Mouse (Mus musculus) embryonic facial prominence, embryonic 15.5 days (tissue): ENCODE measurements around the gene Sppl3. TPM values are rescaled to one million over a fixed set of nuclear protein-coding genes. Genes with fewer than 3 reads are reported as not detected.
"Not testable (repeated sequence)": the region's sequence is repeated elsewhere in the genome, so short reads cannot be mapped to it uniquely, and the experiment has no call there.

ENCODE experiments used
- ATAC-seq: fragments of 200-750 bp; cut with Nextera tagmentation; 2 replicates; pipeline ENCODE4 v1.8.0; 2017; ENCODE audit warnings: low read depth, moderate TSS enrichment; ENCODE audit not compliant: insufficient number of reproducible peaks, low FRiP score, low TSS enrichment
- H3K27ac ChIP-seq: fragments of 300-500 bp; sonication (generic); replicated peaks from 2 replicates; pipeline ENCODE4 v1.5.1; 2015; ENCODE audit warnings: mild to moderate bottlenecking, inconsistent platforms
- H3K27me3 ChIP-seq: fragments of 300-500 bp; sonication (generic); 2 replicates; pipeline ENCODE4 v1.6.1; 2015; ENCODE audit warnings: inconsistent platforms
- H3K36me3 ChIP-seq: fragments of 300-500 bp; sonication (generic); 2 replicates; pipeline ENCODE4 v1.6.1; 2015; ENCODE audit warnings: mild to moderate bottlenecking, inconsistent platforms
- H3K4me1 ChIP-seq: fragments of 300-500 bp; sonication (generic); 2 replicates; pipeline ENCODE4 v1.6.1; 2015; ENCODE audit warnings: inconsistent platforms
- H3K4me2 ChIP-seq: fragments of 300-500 bp; sonication (generic); replicated peaks from 2 replicates; pipeline ENCODE4 v1.6.1; 2015; ENCODE audit warnings: mild to moderate bottlenecking, inconsistent platforms
- H3K4me3 ChIP-seq: fragments of 300-500 bp; sonication (generic); replicated peaks from 2 replicates; pipeline ENCODE4 v1.5.1; 2015; ENCODE audit warnings: mild to moderate bottlenecking, inconsistent platforms
- H3K9ac ChIP-seq: fragments of 300-500 bp; sonication (generic); 2 replicates; pipeline ENCODE4 v1.6.1; 2015; ENCODE audit warnings: inconsistent platforms
- H3K9me3 ChIP-seq: fragments of 300-500 bp; sonication (generic); replicated peaks from 2 replicates; pipeline ENCODE4 v1.6.1; 2016; ENCODE audit warnings: inconsistent platforms
- WGBS: fragments of 180-500 bp; shearing (Covaris S2); methylation state at CpG from one replicate; pipeline ENCODE4 v1.1.7; 2015; 5-methylcytosine and 5-hydroxymethylcytosine counted together
- polyA plus RNA-seq: library from polyadenylated mRNA; unstranded; fragments of >200 nt; fragmentation: Nextera tagmentation; extraction: Ambion mirVana; gene quantifications from 2 replicates; pipeline ENCODE4 v1.2.1, GENCODE M21; 2015

The Sppl3 gene
- polyA plus RNA-seq, 1 experiment from 2014 or later: 20.9 TPM

DNA sequence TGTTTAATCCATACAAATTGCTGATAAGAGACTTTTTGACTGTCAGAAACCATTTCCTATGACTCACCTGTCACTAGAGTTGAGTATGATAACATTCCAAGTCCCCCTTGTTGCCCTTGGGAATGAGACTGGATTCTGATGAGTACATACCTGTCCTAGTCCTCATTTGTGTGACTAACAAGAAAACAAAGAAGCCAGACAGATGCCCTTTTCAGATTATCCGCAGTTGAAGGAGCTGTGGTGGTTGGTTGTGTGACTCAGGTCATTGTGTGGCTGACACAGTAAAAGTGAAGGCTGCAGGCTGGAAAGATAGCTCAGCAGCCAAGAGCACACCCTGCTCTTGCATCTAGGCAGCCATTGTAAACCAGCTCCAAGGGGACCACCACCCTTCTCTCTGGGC, 51.6 kb downstream of the Sppl3 start:
- no peak overlapping the region for H3K9ac ChIP-seq
- no peak for ATAC-seq
- H3K9me3 ChIP-seq: no peaks in the 10 kb centered on the region
- 59% methylated on average over 1 of the region's 1 CpGs for WGBS
- H3K27ac ChIP-seq: no peak overlapping the region
- H3K4me3 ChIP-seq: no peak overlapping the region
- H3K36me3 ChIP-seq: peaks cover 13% of the 10 kb centered on the region; the same call in 1 of the 2 replicates
- H3K4me1 ChIP-seq: 0 out of 2 replicates have a peak, but pooled peaks cover 3% of the 10 kb centered on the region
- H3K27me3 ChIP-seq: no peaks in the 10 kb centered on the region
- no peak overlapping the region for H3K4me2 ChIP-seq

DNA sequence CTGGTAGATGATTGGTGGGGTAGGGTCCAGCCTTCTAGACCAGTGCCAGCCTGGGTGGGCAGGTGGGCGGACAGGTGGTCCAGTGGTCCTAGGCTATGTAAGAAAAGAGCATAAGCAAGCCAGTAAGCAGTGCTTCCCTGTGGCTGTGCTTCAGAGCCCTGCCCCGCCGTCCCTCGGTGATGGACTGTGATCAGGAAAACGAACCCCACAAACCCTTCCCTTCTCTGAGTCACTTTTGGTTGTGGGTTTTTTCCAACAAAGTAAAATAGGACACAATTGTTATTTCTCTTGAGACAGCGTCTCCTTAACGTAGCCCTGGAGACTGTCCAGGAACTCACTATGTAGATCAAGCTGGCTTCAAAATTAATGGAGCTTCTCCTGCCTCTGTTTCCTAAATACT, 52.5 kb downstream of the Sppl3 start:
- Histone ChIP-seq H3K4me1 (0 out of 2 replicates have a peak, but pooled peaks cover 6% of the 10 kb centered on the region), H3K9me3 (no peaks in the 10 kb centered on the region), H3K4me3 (no peak overlapping the region), H3K36me3 (peaks cover 13% of the 10 kb centered on the region; the same call in 1 of the 2 replicates), H3K9ac (no peak overlapping the region), H3K4me2 (no peak overlapping the region), H3K27ac (no peak overlapping the region), H3K27me3 (no peaks in the 10 kb centered on the region)
- WGBS: 88% methylated on average over 7 of the region's 7 CpGs
- no peak for ATAC-seq

DNA sequence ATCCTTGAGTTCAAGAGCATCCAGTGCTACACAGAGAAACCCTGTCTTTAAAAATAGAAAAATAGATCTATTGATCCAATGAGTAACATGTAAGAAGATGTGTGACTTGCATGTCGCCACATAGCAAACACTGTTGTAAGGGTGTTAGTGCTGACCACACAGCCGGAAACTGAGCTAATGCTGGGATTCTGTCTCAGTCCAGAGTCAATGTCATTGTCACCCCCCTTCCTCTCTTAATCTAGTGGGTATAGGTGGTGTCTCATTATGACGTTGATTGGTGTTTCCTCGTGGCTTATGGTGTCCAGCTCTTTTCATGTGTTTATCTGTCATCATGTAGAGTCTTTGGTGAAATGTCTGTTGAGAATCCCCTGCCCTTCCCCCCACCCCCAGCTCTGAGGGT, 55.3 kb downstream of the Sppl3 start:
- no peak overlapping the region for H3K4me3 ChIP-seq
- WGBS: 79% methylated on average over 4 of the region's 4 CpGs

DNA sequence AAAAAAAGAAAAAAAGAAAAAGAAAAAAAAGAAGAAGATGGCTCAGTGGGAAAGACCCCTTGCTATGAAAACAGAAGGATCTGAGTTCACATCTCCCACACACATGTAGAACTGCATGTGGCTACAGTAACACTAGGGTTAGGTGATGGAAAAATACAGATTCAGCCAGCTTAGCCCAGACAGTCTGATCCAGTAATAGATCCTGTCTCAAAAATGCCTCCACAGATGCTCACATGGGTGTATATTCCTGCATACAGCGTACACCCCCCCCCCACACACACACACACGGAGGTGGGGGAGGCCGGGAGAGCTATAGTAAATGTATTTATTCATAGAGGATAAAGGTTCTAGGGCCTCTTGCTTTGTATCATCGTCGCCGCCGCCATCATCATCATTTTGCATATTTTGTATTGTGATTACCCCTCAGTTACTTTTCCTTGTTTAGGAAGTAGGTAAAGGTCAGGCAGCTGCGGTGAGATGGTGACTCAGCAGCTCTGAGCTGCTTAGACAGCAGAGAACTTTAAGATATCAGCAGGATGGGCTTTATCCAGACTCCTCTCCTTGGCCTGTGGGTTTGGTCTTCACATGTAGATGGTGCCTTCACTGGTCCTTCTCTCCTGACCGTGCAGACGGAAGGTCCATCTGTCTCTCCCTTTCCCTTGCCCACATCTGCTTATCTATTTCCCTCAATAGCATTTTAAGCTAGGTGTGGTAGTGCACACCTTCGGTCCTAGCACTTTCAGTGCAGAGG, 57.9 kb downstream of the Sppl3 start:
- 92% methylated on average over 11 of the region's 11 CpGs for WGBS
- H3K27ac ChIP-seq: no peak overlapping the region
- 0 out of 2 replicates have a peak, but pooled peaks cover 4% of the 10 kb centered on the region for H3K36me3 ChIP-seq
- H3K9me3 ChIP-seq: no peaks in the 10 kb centered on the region
- no peak overlapping the region for H3K4me2 ChIP-seq
- H3K4me1 ChIP-seq: peaks cover 18% of the 10 kb centered on the region
- ATAC-seq: no peak
- H3K9ac ChIP-seq: no peak overlapping the region
- H3K27me3 ChIP-seq: no peaks in the 10 kb centered on the region
- no peak overlapping the region for H3K4me3 ChIP-seq

More for the DNA sequence above, 55.3 kb downstream of the Sppl3 start:
- Histone ChIP-seq H3K27me3 (no peaks in the 10 kb centered on the region), H3K9me3 (no peaks in the 10 kb centered on the region), H3K4me1 (peaks cover 5% of the 10 kb centered on the region), H3K36me3 (peaks cover 13% of the 10 kb centered on the region; the same call in 1 of the 2 replicates), H3K4me2 (no peak overlapping the region), H3K27ac (no peak overlapping the region), H3K9ac (no peak overlapping the region)
- ATAC-seq: no peak

DNA sequence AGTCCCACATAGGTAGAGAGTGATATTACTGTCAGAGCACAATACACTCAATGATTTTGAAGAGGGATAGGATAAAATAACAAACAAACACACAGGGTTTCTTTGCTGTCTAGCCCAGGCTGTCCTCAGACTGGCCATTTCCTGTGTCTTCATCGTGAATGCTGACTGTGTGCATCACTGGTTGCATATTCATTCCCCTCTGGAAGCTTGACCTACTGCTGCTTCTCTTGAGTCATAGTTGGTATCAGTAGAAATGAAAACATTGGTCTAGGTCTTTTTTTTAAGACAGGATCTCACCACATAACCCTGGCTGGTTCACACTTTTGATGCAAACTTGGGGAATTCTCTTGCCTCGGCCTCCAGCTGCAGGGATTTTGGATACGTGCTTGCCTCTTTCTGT, 58.7 kb downstream of the Sppl3 start:
- Histone ChIP-seq H3K4me3 (no peak overlapping the region), H3K4me1 (peaks cover 18% of the 10 kb centered on the region), H3K9me3 (no peaks in the 10 kb centered on the region), H3K27me3 (no peaks in the 10 kb centered on the region), H3K27ac (no peak overlapping the region), H3K36me3 (no peaks in the 10 kb centered on the region), H3K4me2 (no peak overlapping the region), H3K9ac (no peak overlapping the region)
- ATAC-seq: no peak
- 82% methylated on average over 3 of the region's 3 CpGs for WGBS

DNA sequence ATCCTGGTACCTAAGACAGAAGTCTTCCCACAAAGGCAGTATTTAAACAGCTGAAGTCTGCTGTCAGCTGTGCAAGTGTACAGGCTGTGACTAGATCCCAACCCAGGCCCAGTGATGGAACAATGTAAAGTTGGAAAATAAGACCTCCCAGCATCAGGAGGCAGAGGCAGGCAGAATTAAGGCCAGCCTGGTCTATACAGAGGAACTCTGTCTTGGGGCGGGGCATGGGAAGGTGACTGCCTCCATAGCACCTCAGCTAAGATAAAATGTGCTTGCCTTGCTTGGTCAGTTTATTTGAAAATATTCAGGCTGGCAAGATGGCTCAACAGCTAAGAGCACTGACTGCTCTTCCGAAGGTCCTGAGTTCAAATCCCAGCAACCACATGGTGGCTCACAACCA, 59.5 kb downstream of the Sppl3 start:
- no peaks in the 10 kb centered on the region for H3K9me3 ChIP-seq
- no peak for ATAC-seq
- no peak overlapping the region for H3K27ac ChIP-seq
- peaks cover 8% of the 10 kb centered on the region for H3K36me3 ChIP-seq
- no peak overlapping the region for H3K4me2 ChIP-seq
- peaks cover 18% of the 10 kb centered on the region for H3K4me1 ChIP-seq
- H3K4me3 ChIP-seq: no peak overlapping the region
- 100% methylated on average over 2 of the region's 2 CpGs for WGBS
- no peak overlapping the region for H3K9ac ChIP-seq
- no peaks in the 10 kb centered on the region for H3K27me3 ChIP-seq

DNA sequence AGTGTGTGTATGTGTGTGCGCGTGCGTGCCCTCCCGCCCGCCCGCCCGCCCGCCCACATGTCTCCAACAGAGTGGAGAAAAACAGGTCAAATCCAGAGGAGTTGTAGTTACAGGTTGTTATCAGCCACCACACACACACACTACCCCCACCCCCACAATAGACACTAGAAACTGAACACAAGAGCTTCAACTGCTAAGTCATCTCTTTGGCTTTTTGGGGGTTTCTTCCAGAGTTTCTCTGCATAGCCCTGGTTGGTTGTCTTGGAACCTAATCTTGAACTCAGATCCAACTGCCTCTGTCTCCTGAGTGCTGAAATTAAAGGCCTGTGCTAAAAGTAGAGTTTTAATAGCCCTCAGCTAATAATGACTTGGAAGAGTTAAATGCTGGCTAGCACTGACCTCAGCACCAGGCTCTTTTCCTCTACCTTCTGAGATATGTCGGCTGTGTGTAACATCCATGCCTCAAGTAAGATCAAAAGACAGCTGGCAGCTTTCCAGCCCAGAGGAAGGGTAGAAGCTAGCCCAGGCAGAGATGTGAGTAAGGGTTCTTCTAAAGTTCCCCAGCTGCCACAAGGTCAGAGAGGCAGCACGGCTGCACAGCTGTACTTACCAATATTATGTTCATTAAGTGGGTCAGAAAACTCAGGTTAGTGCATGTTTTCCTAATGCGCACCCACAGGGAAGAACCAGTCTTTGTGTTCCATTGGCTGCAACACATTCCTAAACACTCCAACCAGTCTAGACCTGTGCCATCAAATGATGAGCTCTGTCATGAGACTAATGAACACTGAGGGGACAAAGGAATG, 60.4 kb downstream of the Sppl3 start:
- H3K27ac ChIP-seq: peak overlapping the region; percentile 76
- H3K4me3 ChIP-seq: no peak overlapping the region
- WGBS: 80% methylated on average over 11 of the region's 11 CpGs
- ATAC-seq: peak; percentile 51; the same call in 1 of the 2 replicates
- no peak overlapping the region for H3K9ac ChIP-seq
- H3K27me3 ChIP-seq: no peaks in the 10 kb centered on the region
- H3K36me3 ChIP-seq: peaks cover 16% of the 10 kb centered on the region
- no peaks in the 10 kb centered on the region for H3K9me3 ChIP-seq
- H3K4me1 ChIP-seq: peaks cover 18% of the 10 kb centered on the region
- H3K4me2 ChIP-seq: 0 out of 2 replicates have a peak overlapping the region, but pooled peaks have one; percentile 13

DNA sequence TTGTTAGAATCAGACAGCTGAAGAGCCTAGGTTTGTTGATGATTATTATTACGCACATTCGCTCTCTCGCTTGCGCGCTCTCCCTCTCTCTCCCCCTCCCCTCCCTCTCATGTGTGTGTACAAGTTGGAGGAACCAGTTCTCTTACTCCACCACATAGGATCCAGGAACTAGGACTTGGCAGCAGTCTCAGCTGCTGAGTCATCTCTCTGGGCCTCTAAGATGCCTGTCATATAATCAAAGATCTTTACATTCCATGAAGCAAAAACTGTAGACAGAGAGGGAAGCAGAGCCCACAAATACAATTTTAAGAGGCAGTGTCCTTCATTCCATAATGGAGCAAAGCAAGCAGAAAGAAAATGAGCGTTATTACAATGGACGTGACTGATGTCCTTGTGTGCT, 61.2 kb downstream of the Sppl3 start:
- Histone ChIP-seq H3K36me3 (peaks cover 19% of the 10 kb centered on the region), H3K9ac (no peak overlapping the region), H3K9me3 (no peaks in the 10 kb centered on the region), H3K4me3 (no peak overlapping the region), H3K27me3 (no peaks in the 10 kb centered on the region), H3K27ac (peak overlapping the region; percentile 76), H3K4me1 (peaks cover 18% of the 10 kb centered on the region), H3K4me2 (0 out of 2 replicates have a peak overlapping the region, but pooled peaks have one; percentile 13)
- peak; percentile 73 for ATAC-seq
- WGBS: 59% methylated on average over 7 of the region's 7 CpGs

DNA sequence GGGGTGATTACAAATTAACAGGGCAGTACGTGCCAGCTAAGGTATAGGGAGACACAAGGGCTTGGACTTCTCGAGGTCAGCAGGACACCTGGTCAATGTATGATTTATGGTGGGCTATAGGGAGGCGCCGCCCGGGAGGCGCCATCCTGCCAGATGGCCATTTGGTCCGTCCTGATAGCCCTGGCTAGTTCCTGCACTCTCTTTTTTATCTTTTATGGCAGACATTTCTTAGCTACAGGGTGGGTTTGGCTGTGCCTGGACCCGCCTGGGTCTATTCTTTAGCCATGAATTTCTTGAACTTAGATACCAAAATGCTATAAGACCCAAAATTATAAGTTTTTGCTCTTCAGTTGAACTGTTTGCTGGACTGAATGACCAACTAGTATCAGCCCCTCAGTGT, 62.4 kb downstream of the Sppl3 start:
- not testable (repeated sequence) for H3K4me2 ChIP-seq, H3K27me3 ChIP-seq, H3K27ac ChIP-seq, H3K9ac ChIP-seq, H3K9me3 ChIP-seq, H3K4me3 ChIP-seq, ATAC-seq
- Histone ChIP-seq H3K36me3 (peaks cover 23% of the 10 kb centered on the region), H3K4me1 (peaks cover 15% of the 10 kb centered on the region)
- 89% methylated on average over 8 of the region's 8 CpGs for WGBS

DNA sequence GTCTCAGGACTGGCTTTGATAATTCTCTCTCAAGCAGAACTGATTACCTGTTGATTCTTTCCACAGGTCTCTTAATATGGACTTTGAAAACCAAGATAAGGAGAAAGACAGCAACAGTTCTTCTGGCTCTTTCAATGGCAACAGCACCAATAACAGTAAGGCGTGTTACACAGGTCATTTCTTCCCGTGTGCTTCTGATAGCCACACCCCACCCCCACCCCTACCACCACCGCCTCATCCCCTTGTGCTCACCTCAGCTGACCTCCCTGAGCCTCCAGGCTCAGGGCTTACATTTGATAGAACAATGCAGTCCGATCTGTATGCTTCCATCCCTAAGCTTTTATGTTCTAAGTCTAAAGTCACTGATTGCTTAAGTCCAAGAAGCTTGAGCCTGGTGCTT, 63.8 kb downstream of the Sppl3 start:
- no peaks in the 10 kb centered on the region for H3K27me3 ChIP-seq
- 68% methylated on average over 4 of the region's 4 CpGs for WGBS
- H3K36me3 ChIP-seq: peaks cover 23% of the 10 kb centered on the region
- H3K27ac ChIP-seq: no peak overlapping the region
- peaks cover 15% of the 10 kb centered on the region for H3K4me1 ChIP-seq
- ATAC-seq: no peak
- no peak overlapping the region for H3K4me3 ChIP-seq
- no peaks in the 10 kb centered on the region for H3K9me3 ChIP-seq
- H3K9ac ChIP-seq: no peak overlapping the region
- no peak overlapping the region for H3K4me2 ChIP-seq

DNA sequence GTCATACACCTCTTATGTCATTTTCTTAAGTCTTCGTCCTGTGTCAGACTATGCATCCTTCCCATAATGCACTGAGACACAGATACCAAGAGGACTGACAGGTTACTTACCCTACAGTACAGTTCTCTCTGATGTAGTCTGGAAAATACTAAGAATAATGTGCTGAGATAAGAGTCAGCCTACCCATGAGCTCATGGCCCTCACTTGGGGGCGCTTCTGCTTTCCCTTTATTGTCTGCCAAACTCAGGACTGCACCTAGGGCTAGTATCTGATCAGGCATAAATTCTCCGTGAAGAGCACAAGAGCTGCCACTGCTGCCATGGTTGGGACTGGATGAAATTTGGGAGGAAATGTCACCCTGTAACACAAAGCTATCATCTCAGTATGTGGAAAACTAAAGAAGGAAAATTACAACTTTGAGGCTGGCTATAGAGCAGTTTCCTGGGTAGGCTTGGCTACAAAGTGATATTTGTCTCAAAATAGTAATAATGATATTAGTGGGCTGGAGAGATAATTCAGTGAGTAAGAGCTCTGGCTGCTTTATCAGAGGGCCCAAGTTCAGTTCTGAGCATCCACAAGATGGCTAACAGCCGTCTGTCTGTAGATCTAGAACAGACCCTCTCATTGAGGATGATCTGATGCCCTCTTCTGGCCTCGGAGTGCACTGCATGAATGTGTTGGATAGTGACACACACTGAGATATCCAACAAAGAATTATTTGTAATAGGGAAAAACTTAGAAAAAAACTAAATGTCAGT, 65.4 kb downstream of the Sppl3 start:
- H3K27me3 ChIP-seq: no peaks in the 10 kb centered on the region
- no peaks in the 10 kb centered on the region for H3K9me3 ChIP-seq
- no peak overlapping the region for H3K4me2 ChIP-seq
- no peak overlapping the region for H3K9ac ChIP-seq
- ATAC-seq: no peak
- no peak overlapping the region for H3K4me3 ChIP-seq
- H3K4me1 ChIP-seq: peaks cover 12% of the 10 kb centered on the region
- H3K36me3 ChIP-seq: peaks cover 25% of the 10 kb centered on the region
- WGBS: 60% methylated on average over 5 of the region's 5 CpGs
- H3K27ac ChIP-seq: no peak overlapping the region
